Mouse (Mus musculus) activated CD4-positive, CD25-positive, alpha-beta regulatory T cell, adult 4 months (primary cell): ENCODE measurements at regions not wholly inside any gene's neighbourhood (a gene's known extent, or its start where the extent isn't known, plus 50 kb on each side); places are given as distances from the start of the nearest gene placed in this dataset.
A peak's percentile ranks its signal among the peaks of the same experiment; 100 is the strongest.

Source experiments
- ATAC-seq: one replicate; pipeline ENCODE4 v1.8.0; 2017

GRCm38 (mm10) chr10:98849851-98850250 lies 64.4 kb upstream of the Atp2b1 start:
- peak; percentile 40 for ATAC-seq

GRCm38 (mm10) chr10:98857395-98857794 lies 56.8 kb upstream of the Atp2b1 start:
- ATAC-seq = no peak

- no peak for ATAC-seq
Observed at GRCm38 (mm10) chr10:98861521-98861920, 52.7 kb upstream of the Atp2b1 start.

- no peak for ATAC-seq
Observed at GRCm38 (mm10) chr10:98862712-98863111, 51.5 kb upstream of the Atp2b1 start.

- ATAC-seq = no peak
Observed at GRCm38 (mm10) chr10:98864384-98864783, 49.8 kb upstream of the Atp2b1 start.
